Mouse (Mus musculus) A20 (cell line): Measurements from ENCODE around the gene Gga2.

Experiments used
- DNase-seq: peaks from one replicate; pipeline ENCODE4 v3.0.0-alpha.2; 2011; ENCODE audit warnings: low read depth, low spot score

Gga2 gene

GRCm38 (mm10) chr7:121938124-121938891 is 82.7 kb downstream of the Gga2 start:
- no peak for DNase-seq

GRCm38 (mm10) chr7:121936861-121937630 is 84.0 kb downstream of the Gga2 start:
- DNase-seq: no peak
